Mouse (Mus musculus): Measurements from ENCODE around the gene Ranbp9. TPM values are rescaled to one million over a fixed set of nuclear protein-coding genes. Genes with fewer than 3 reads are reported as not detected.

Gene Ranbp9
- polyA plus RNA-seq, 1 experiment from 2014 or later: 8.1 TPM

DNA sequence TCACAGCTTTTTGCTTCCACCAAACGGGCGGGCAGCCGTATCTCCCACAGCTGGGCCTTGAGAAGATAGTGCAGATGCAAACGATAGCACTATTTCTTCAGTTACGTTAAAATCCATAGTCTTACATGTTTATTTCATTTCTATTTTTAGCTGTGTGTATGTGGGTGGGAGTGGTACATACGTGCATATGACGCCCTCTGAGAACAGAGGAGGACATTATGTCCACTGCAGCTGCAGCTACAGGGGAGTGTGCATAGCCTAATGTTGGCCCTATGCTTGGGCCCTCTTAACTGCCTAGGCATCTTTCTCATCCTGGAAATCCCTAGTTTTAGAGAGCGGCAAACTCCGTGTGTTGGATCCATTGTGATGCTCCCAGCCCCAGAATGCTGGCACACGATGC is 106.9 kb downstream of the Ranbp9 start:
- Histone ChIP-seq H3K27ac (ENCODE audit: low read length) (no peak overlapping the region), H3K9me3 (replicated peaks; ENCODE audit: control insufficient read depth, low read length) (no peaks in the 10 kb centered on the region), H3K36me3 (ENCODE audit: control insufficient read depth, insufficient read depth) (peaks cover 41% of the 10 kb centered on the region), H3K4me1 (ENCODE audit: control insufficient read depth, insufficient read depth, low read length) (no peaks in the 10 kb centered on the region), H3K9ac (ENCODE audit: low read length) (no peak overlapping the region), H3K27me3 (ENCODE audit: control insufficient read depth, insufficient read depth, low read length) (no peaks in the 10 kb centered on the region), H3K4me3 (ENCODE audit: low read length) (no peak overlapping the region), H3K4me2 (ENCODE audit: low read depth, low read length) (no peak overlapping the region)
- 82% methylated on average over 10 of the region's 10 CpGs for WGBS
- ATAC-seq (replicated peaks; ENCODE audit: extremely low read depth, insufficient read depth, low FRiP score): no peak

DNA sequence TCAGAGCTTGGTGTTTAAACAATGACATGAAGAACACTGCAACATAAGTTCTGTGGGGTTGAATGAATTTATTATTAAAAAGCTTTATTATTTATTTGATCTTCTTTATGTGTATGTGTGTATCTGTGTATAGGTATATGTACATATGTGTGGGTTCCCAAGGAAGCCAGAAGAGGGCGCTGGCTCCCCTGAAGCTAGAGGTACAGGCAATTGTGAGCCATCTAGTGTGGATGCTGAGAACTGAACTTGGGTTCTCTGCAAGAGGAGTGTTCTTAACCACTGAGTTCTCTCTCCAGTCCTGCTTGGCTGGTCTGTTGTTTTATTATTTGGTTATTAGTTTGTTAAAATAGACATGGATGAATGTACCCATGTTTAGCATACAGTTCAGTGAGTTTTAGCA is 108.2 kb downstream of the Ranbp9 start:
- Histone ChIP-seq H3K36me3 (ENCODE audit: control insufficient read depth, insufficient read depth) (peaks cover 38% of the 10 kb centered on the region), H3K27me3 (ENCODE audit: control insufficient read depth, insufficient read depth, low read length) (no peaks in the 10 kb centered on the region), H3K4me2 (ENCODE audit: low read depth, low read length) (no peak overlapping the region), H3K27ac (ENCODE audit: low read length) (no peak overlapping the region), H3K9ac (ENCODE audit: low read length) (no peak overlapping the region), H3K4me1 (ENCODE audit: control insufficient read depth, insufficient read depth, low read length) (no peaks in the 10 kb centered on the region), H3K9me3 (replicated peaks; ENCODE audit: control insufficient read depth, low read length) (no peaks in the 10 kb centered on the region), H3K4me3 (ENCODE audit: low read length) (no peak overlapping the region)
- no peak for ATAC-seq (replicated peaks; ENCODE audit: extremely low read depth, insufficient read depth, low FRiP score)
- 88% methylated on average over 1 of the region's 1 CpGs for WGBS

DNA sequence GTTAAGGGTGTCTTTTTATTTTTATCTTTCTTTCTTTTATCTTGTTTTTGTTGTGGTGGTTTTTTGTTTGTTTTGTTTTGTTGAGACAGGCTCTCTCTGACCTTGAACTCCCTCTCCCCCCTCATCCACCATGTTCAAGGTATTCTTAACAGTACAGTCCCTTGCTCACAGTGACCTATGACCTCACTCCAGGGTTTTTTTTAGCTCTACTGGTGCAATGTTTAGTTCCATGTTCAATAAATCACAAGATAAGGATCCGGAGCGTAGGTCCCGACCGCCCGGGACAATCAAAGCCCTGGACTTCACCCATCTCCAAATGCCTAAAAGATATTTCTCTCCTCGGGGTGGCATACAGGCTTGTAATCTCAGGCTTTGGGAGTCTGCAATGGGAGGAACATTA is 111.0 kb downstream of the Ranbp9 start:
- 75% methylated on average over 6 of the region's 6 CpGs for WGBS
- H3K4me3 ChIP-seq (ENCODE audit: low read length): no peak overlapping the region
- H3K27me3 ChIP-seq (ENCODE audit: control insufficient read depth, insufficient read depth, low read length): no peaks in the 10 kb centered on the region

DNA sequence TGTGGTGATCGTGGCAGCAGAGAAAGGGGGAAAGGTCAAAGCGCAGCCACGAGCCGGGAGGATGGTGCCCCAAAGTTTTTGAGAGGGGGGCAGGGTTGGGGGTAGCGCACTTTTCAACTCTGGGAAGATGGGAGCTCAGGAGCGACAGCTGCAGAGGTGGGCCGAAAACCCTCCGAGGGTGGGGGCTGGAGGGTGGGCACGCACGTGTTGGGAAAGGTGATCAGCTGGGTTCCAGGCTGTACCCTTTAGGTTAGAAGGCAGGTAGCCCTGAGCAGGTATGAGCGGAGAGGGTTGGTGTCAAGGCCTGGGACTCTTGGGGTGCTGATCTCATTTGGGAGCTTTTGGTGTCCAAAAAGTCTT is 115.3 kb downstream of the Ranbp9 start:
- Histone ChIP-seq H3K36me3 (ENCODE audit: control insufficient read depth, insufficient read depth) (peaks cover 3% of the 10 kb centered on the region), H3K4me1 (ENCODE audit: control insufficient read depth, insufficient read depth, low read length) (peaks cover 10% of the 10 kb centered on the region; the same call in 1 of the 2 replicates), H3K9me3 (replicated peaks; ENCODE audit: control insufficient read depth, low read length) (no peaks in the 10 kb centered on the region), H3K27ac (ENCODE audit: low read length) (peak overlapping the region; percentile 80), H3K4me3 (ENCODE audit: low read length) (peak overlapping the region; percentile 69), H3K27me3 (ENCODE audit: control insufficient read depth, insufficient read depth, low read length) (no peaks in the 10 kb centered on the region), H3K9ac (ENCODE audit: low read length) (peak overlapping the region; percentile 86), H3K4me2 (ENCODE audit: low read depth, low read length) (peak overlapping the region; percentile 94)
- peak; percentile 15; the same call in 1 of the 2 replicates for ATAC-seq (replicated peaks; ENCODE audit: extremely low read depth, insufficient read depth, low FRiP score)
- WGBS: 10% methylated on average over 11 of the region's 11 CpGs

More for the DNA sequence above, 111.0 kb downstream of the Ranbp9 start:
- no peak overlapping the region for H3K9ac ChIP-seq (ENCODE audit: low read length)
- ATAC-seq (replicated peaks; ENCODE audit: extremely low read depth, insufficient read depth, low FRiP score): no peak
- no peak overlapping the region for H3K4me2 ChIP-seq (ENCODE audit: low read depth, low read length)
- peaks cover 26% of the 10 kb centered on the region for H3K36me3 ChIP-seq (ENCODE audit: control insufficient read depth, insufficient read depth)
- H3K27ac ChIP-seq (ENCODE audit: low read length): no peak overlapping the region
- H3K4me1 ChIP-seq (ENCODE audit: control insufficient read depth, insufficient read depth, low read length): peaks cover 9% of the 10 kb centered on the region; the same call in 1 of the 2 replicates
- no peaks in the 10 kb centered on the region for H3K9me3 ChIP-seq (replicated peaks; ENCODE audit: control insufficient read depth, low read length)

DNA sequence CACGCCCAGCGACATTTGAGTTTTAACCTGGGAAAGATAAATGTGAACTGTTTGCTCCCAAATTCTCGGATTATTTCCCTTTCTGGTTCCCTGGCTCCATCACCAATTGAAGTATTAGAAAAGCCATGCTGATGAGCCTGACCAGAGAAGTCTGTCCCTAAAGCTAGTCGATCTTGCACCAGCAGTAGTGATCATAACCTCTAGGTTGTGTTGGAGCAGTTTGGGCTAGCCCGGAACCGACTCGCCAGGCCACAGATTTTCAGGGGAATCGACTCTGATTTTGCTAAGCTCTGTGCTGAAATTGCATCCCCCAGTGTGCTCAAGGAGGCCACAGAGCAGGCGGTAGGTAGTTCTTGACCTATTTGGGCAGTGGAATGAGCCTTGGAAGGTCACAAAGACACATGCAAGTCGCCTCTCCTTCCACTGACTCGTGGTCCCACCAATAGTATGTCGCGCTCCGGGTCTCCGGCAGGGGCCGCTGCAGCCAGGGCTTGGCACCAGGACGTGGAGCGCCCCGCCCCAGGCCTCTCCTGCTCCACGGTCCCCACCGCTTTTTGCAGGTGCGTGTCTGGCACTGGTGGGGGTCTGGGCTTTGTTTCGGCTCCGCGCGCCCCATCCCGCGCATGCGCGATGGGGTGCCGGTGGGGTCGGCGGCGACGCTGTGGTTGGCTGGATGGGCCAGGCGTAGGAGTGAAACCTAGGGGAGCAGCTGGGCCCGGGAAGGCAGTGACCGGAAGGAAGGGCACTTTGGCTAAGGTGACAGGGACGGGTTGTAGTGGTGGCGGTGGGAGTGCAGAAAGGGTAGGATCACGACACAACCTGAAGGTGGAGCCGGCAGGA is 115.9 kb downstream of the Ranbp9 start, which contains the start of gene Sirt5:
TSS of gene Sirt5 (plus strand) at position 512 of the 840 bp plus-strand sequence.
- Histone ChIP-seq H3K9me3 (replicated peaks; ENCODE audit: control insufficient read depth, low read length) (no peaks in the 10 kb centered on the region), H3K36me3 (ENCODE audit: control insufficient read depth, insufficient read depth) (no peaks in the 10 kb centered on the region), H3K27ac (ENCODE audit: low read length) (peak within 1 kb of the TSS; percentile 80), H3K9ac (ENCODE audit: low read length) (peak within 1 kb of the TSS; percentile 86), H3K4me1 (ENCODE audit: control insufficient read depth, insufficient read depth, low read length) (peaks cover 10% of the 10 kb centered on the region; the same call in 1 of the 2 replicates), H3K27me3 (ENCODE audit: control insufficient read depth, insufficient read depth, low read length) (no peaks in the 10 kb centered on the region), H3K4me2 (ENCODE audit: low read depth, low read length) (peak within 1 kb of the TSS; percentile 94), H3K4me3 (ENCODE audit: low read length) (peak within 1 kb of the TSS; percentile 69)
- ATAC-seq (replicated peaks; ENCODE audit: extremely low read depth, insufficient read depth, low FRiP score): peak; percentile 95
- WGBS: 15% methylated on average over 42 of the region's 42 CpGs

DNA sequence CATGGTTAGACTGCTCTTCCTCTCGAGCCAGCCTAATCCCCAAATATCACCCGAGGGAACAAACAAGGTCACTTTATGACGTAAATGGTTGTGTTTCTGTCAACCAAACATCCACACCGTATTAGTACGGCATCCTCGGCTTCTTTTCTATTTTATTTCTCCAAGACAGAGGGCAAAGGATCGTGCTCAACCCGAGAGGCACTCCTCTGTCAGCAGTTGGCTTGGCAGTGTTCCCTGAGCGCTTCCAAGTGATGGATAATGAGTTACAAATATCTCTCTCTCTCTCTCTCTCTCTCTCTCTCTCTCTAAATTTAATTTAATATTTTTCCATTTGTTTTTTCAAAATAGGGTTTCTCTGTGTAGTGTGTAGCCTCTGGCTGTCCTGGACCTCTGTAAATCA is 118.7 kb downstream of the Ranbp9 start:
- no peaks in the 10 kb centered on the region for H3K27me3 ChIP-seq (ENCODE audit: control insufficient read depth, insufficient read depth, low read length)
- peaks cover 10% of the 10 kb centered on the region; the same call in 1 of the 2 replicates for H3K4me1 ChIP-seq (ENCODE audit: control insufficient read depth, insufficient read depth, low read length)
- H3K9ac ChIP-seq (ENCODE audit: low read length): no peak overlapping the region
- H3K27ac ChIP-seq (ENCODE audit: low read length): no peak overlapping the region
- WGBS: 68% methylated on average over 9 of the region's 9 CpGs
- H3K4me2 ChIP-seq (ENCODE audit: low read depth, low read length): no peak overlapping the region
- H3K36me3 ChIP-seq (ENCODE audit: control insufficient read depth, insufficient read depth): no peaks in the 10 kb centered on the region
- no peak overlapping the region for H3K4me3 ChIP-seq (ENCODE audit: low read length)
- H3K9me3 ChIP-seq (replicated peaks; ENCODE audit: control insufficient read depth, low read length): no peaks in the 10 kb centered on the region
- ATAC-seq (replicated peaks; ENCODE audit: extremely low read depth, insufficient read depth, low FRiP score): no peak

DNA sequence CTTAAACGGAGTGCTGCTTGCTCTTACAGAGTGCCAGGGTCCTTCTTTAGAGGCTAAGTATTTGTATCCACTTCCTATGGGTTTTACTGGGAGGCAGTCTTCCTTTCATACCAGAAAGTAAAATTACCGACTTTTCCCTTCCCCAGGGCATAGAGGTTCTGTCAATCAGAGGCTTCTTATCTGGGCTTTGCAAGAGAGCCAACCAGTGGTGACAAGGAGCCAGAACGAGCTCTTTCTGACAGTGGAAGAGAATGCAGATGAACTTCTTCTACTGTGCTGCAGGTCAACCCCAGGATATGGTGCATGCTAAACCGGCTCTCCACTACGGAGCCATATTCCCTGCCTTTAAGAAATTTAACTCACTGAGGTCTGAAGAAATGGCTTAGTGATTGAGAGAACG is 120.5 kb downstream of the Ranbp9 start:
- WGBS: 49% methylated on average over 6 of the region's 6 CpGs
- H3K4me3 ChIP-seq (ENCODE audit: low read length): no peak overlapping the region
- H3K4me2 ChIP-seq (ENCODE audit: low read depth, low read length): no peak overlapping the region
- no peak for ATAC-seq (replicated peaks; ENCODE audit: extremely low read depth, insufficient read depth, low FRiP score)
- no peaks in the 10 kb centered on the region for H3K9me3 ChIP-seq (replicated peaks; ENCODE audit: control insufficient read depth, low read length)
- no peak overlapping the region for H3K9ac ChIP-seq (ENCODE audit: low read length)
- 0 out of 2 replicates have a peak, but pooled peaks cover 3% of the 10 kb centered on the region for H3K4me1 ChIP-seq (ENCODE audit: control insufficient read depth, insufficient read depth, low read length)
- no peak overlapping the region for H3K27ac ChIP-seq (ENCODE audit: low read length)
- H3K27me3 ChIP-seq (ENCODE audit: control insufficient read depth, insufficient read depth, low read length): no peaks in the 10 kb centered on the region
- no peaks in the 10 kb centered on the region for H3K36me3 ChIP-seq (ENCODE audit: control insufficient read depth, insufficient read depth)

DNA sequence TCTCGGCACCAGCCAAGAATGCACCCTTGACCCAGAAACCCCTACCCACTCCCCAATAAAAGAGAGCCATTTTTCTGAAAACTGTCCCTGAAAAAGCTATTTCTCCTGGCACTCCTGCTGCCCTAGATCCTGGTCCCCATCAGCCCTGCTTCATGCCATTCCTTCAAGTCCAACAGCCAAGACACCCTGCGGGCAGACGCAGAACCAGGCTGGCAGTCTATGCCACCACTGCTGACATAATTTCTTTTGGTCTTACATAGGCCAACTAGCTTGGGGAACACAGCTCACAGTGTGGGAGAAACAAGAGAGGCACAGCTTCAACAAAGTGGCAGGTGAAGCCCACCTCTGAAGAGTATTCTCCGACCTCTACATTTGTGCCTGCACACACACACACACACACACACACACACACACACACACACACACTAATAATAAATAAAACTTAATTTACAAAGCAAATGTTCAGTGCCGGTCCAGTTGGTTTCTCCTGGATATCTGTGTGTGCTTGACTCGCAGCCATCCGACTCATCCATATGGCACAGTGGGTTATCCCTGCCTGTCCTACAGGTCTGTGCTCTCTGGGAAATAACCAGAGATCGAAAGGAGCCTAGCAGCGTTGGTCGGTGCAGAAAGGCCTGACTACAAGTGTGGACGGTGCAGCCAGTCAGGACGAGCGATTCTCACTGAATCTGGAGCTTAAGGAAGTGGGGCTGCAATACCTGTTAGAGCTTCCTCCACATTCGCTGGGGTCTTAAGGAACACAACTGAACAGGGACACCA is 124.5 kb downstream of the Ranbp9 start:
- Histone ChIP-seq H3K9ac (ENCODE audit: low read length) (no peak overlapping the region), H3K4me3 (ENCODE audit: low read length) (no peak overlapping the region), H3K4me2 (ENCODE audit: low read depth, low read length) (no peak overlapping the region), H3K27me3 (ENCODE audit: control insufficient read depth, insufficient read depth, low read length) (no peaks in the 10 kb centered on the region), H3K4me1 (ENCODE audit: control insufficient read depth, insufficient read depth, low read length) (no peaks in the 10 kb centered on the region; the same call in 1 of the 2 replicates), H3K9me3 (replicated peaks; ENCODE audit: control insufficient read depth, low read length) (no peaks in the 10 kb centered on the region), H3K36me3 (ENCODE audit: control insufficient read depth, insufficient read depth) (no peaks in the 10 kb centered on the region), H3K27ac (ENCODE audit: low read length) (no peak overlapping the region)
- 86% methylated on average over 14 of the region's 14 CpGs for WGBS
- no peak for ATAC-seq (replicated peaks; ENCODE audit: extremely low read depth, insufficient read depth, low FRiP score)

DNA sequence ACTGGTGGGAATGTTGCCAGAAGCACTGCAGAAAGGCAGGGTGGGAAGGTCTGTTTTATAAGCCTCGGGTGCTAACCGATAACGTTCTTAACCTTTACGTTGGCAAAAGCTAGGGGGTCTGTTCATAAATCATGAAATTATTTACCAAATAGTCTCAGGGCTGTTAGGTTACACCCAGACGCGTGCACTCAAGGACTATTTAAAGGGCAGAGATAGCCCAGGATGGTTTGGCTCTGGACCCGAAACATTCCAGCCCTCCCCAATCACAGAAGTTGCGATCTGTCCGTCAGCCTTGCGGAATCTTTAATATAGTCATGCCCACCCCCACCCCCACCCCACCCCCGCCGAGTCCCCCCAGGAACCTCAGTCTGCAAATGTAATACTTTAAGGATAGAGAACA is 126.7 kb downstream of the Ranbp9 start:
- H3K27ac ChIP-seq (ENCODE audit: low read length): no peak overlapping the region
- peaks cover 5% of the 10 kb centered on the region; the same call in 1 of the 2 replicates for H3K4me1 ChIP-seq (ENCODE audit: control insufficient read depth, insufficient read depth, low read length)
- no peaks in the 10 kb centered on the region for H3K36me3 ChIP-seq (ENCODE audit: control insufficient read depth, insufficient read depth)
- no peaks in the 10 kb centered on the region for H3K9me3 ChIP-seq (replicated peaks; ENCODE audit: control insufficient read depth, low read length)
- no peak overlapping the region for H3K9ac ChIP-seq (ENCODE audit: low read length)
- H3K27me3 ChIP-seq (ENCODE audit: control insufficient read depth, insufficient read depth, low read length): no peaks in the 10 kb centered on the region
- H3K4me2 ChIP-seq (ENCODE audit: low read depth, low read length): peak overlapping the region; percentile 45; the same call in 1 of the 2 replicates
- WGBS: 42% methylated on average over 12 of the region's 12 CpGs
- ATAC-seq (replicated peaks; ENCODE audit: extremely low read depth, insufficient read depth, low FRiP score): 0 out of 2 replicates have a peak, but pooled peaks have one; percentile 55
- H3K4me3 ChIP-seq (ENCODE audit: low read length): no peak overlapping the region

Measured in heart, embryonic 16.5 days (tissue).